Mouse (Mus musculus) midbrain, postnatal 0 days (tissue): Measurements from ENCODE around the gene Mapkap1. TPM values are rescaled to one million over a fixed set of nuclear protein-coding genes. Genes with fewer than 3 reads are reported as not detected.

Source experiments
- ATAC-seq: fragments of 200-750 bp; cut with Nextera tagmentation; 2 replicates; pipeline ENCODE4 v1.8.0; 2017; ENCODE audit warnings: moderate number of reproducible peaks, mild to moderate bottlenecking, moderate TSS enrichment, moderate library complexity; ENCODE audit not compliant: low FRiP score
- DNase-seq: peaks from one replicate; pipeline ENCODE4 v3.0.0-alpha.2; 2015; ENCODE audit warnings: low spot score
- H3K27ac ChIP-seq: fragments of 300-500 bp; sonication (generic); 2 replicates; pipeline ENCODE4 v1.5.1; 2014; ENCODE audit warnings: low read depth, mild to moderate bottlenecking, low read length, mixed read lengths
- H3K27me3 ChIP-seq: fragments of 300-500 bp; sonication (generic); 2 replicates; pipeline ENCODE4 v1.6.1; 2014; ENCODE audit warnings: low read length, control low read depth, mixed read lengths; ENCODE audit not compliant: insufficient read depth
- H3K36me3 ChIP-seq: fragments of 300-500 bp; sonication (generic); 2 replicates; pipeline ENCODE4 v1.6.1; 2014; ENCODE audit warnings: low read length, control low read depth, mixed read lengths; ENCODE audit not compliant: insufficient read depth
- H3K4me1 ChIP-seq: fragments of 300-500 bp; sonication (generic); 2 replicates; pipeline ENCODE4 v1.6.1; 2014; ENCODE audit warnings: mild to moderate bottlenecking, control low read depth, antibody characterized with exemption, low read length, mixed read lengths; ENCODE audit not compliant: insufficient read depth
- H3K4me2 ChIP-seq: fragments of 300-500 bp; sonication (generic); 2 replicates; pipeline ENCODE4 v1.6.1; 2014; ENCODE audit warnings: low read depth, mild to moderate bottlenecking, low read length, mixed read lengths; ENCODE audit not compliant: poor library complexity, severe bottlenecking
- H3K4me3 ChIP-seq: fragments of 300-500 bp; sonication (generic); 2 replicates; pipeline ENCODE4 v1.5.1; 2014; ENCODE audit warnings: low read depth, mild to moderate bottlenecking, low read length, moderate library complexity
- H3K9ac ChIP-seq: fragments of 300-500 bp; sonication (generic); replicated peaks from 2 replicates; pipeline ENCODE4 v1.6.1; 2014; ENCODE audit warnings: mild to moderate bottlenecking, low read length, moderate library complexity, mixed read lengths; ENCODE audit not compliant: poor library complexity, severe bottlenecking
- H3K9me3 ChIP-seq: fragments of 300-500 bp; sonication (generic); 2 replicates; pipeline ENCODE4 v1.6.1; 2016; ENCODE audit warnings: low read length, control low read depth
- CTCF ChIP-seq: IDR thresholded peaks from 2 replicates; pipeline ENCODE4 v1.5.1; 2016; ENCODE audit warnings: antibody characterized with exemption, mild to moderate bottlenecking
- WGBS: fragments of 180-500 bp; shearing (Covaris S2); extraction: QIAGEN DNeasy Blood & Tissue Kit; methylation state at CpG from one replicate; pipeline ENCODE4 v1.1.7; 2014; 5-methylcytosine and 5-hydroxymethylcytosine counted together
- polyA plus RNA-seq: library from polyadenylated mRNA; unstranded; fragments of >200 nt; fragmentation: Nextera tagmentation; extraction: Ambion mirVana; gene quantifications from 2 replicates; pipeline ENCODE4 v1.2.1, GENCODE M21; 2015
- total RNA-seq: library from RNA; depleted of rRNA; stranded (reverse); fragments of >200 nt; gene quantifications from 2 replicates; pipeline ENCODE4 v1.2.3, GENCODE M21; 2014

Mapkap1 gene
- total and polyA plus RNA-seq, 2 experiments from 2014 or later: 83.0 to 101 TPM

DNA sequence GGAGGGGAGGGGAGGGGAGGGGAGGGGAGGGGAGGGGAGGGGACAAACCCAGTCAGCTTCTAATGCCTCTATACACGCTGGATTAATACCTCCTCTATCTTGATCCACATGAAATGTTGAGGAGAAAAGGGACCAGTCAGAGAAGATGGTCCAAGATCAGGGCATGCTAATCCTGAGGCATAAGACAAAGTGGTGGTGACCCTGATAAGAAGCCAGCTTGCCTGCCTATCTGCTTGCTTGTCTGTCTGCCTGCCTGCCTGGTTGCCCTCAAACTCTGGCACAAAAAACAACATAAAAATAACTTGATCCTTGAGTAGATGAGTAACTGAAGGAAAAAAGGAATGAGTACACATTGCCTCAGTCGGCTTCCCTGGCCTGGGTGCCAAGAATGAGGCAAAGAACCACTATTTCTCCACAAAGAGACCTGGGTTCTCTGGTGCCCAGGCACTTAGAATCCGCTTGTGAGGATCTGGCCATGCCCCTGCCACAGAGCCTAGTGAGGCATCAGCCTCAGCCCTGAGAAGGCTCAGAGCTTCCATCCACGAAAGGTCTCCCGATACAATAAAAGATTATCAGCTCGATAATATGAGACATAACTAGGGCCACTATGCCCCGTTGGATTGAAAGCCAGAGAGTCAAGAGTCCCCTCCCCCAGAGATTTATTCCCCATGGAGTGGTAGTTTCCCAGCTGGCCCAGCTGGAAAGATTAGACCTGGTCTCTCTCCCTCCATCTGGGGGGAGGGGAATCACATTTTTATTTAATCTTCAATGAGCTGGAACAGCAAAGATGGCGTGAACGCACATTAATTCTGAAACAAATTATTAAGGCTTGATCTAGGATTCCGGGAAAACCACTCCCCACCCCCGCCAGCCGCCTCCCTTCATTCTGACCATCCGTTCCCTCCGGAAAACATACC, 228.9 kb downstream of the Mapkap1 start:
- no peaks in the 10 kb centered on the region for H3K27me3 ChIP-seq
- no peak overlapping the region for H3K9ac ChIP-seq
- no peaks in the 10 kb centered on the region for H3K9me3 ChIP-seq
- no peaks in the 10 kb centered on the region for H3K36me3 ChIP-seq
- H3K4me2 ChIP-seq: no peak overlapping the region
- no peaks in the 10 kb centered on the region for H3K4me1 ChIP-seq
- ATAC-seq: no peak
- H3K27ac ChIP-seq: no peak overlapping the region
- DNase-seq: no peak
- TF ChIP-seq CTCF: no peak
- 69% methylated on average over 14 of the region's 14 CpGs for WGBS
- H3K4me3 ChIP-seq: no peak overlapping the region

DNA sequence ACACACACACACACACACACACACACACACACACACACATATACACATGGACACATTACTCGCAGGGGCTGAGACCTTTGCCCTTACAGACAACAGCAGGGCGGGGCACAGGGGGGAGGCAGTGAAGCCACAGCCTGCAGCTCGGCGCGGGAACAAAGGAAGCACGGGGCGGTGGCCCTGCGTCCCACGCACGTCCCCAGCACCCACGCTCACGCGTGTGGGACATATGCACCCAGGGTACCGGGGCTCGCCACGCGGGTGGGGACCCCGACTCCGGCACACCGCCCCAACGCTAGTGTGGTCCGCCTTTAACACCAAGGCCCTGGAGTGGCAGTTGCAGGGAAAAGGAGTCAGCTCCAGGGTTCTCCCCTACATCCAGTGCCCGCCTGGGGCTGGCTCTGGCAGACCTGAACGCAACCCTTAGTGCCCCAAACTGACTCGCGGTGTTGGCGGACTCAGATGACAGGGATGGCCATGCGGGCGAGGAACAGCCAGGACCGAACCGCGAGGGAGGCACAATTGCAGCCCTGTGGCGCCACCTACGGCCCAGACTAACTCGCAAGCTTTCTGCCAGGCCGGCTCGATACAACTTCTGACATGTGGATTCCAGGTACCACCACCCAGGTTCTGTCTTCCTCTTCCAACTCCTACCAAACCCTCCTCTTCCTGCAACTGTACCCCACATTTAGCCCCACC, 232.5 kb downstream of the Mapkap1 start:
- peak; percentile 94 for DNase-seq
- peak; percentile 90 for TF ChIP-seq CTCF
- Histone ChIP-seq H3K9me3 (no peaks in the 10 kb centered on the region), H3K27ac (no peak overlapping the region), H3K4me3 (peak overlapping the region; percentile 39), H3K27me3 (no peaks in the 10 kb centered on the region), H3K9ac (peak overlapping the region; percentile 68), H3K36me3 (no peaks in the 10 kb centered on the region), H3K4me2 (peak overlapping the region; percentile 90), H3K4me1 (no peaks in the 10 kb centered on the region)
- ATAC-seq: peak; percentile 78
- 9% methylated on average over 37 of the region's 37 CpGs for WGBS

DNA sequence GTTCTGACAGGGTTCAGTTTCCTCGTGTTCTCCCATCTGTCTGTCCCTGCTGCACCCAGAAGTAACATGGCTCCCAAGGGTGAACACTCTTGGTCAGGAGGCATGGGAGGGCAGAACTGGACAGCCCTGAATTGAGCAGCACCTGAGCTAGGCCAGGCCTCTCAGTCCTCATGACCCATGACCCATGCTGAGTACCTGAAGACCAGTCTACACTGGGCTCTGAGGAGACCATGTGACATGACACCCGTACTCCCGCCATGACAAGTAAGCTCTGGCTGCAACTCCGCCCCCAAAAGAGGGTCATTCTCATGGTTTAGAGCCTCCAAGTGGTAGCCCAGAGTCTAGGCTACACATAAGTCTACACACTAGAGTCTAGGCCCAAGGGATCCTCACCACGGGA, 233.2 kb downstream of the Mapkap1 start:
- TF ChIP-seq CTCF: no peak
- H3K4me2 ChIP-seq: no peak overlapping the region
- DNase-seq (no peak), ATAC-seq (0 out of 2 replicates have a peak, but pooled peaks have one; percentile 8)
- H3K4me1 ChIP-seq: no peaks in the 10 kb centered on the region
- no peaks in the 10 kb centered on the region for H3K9me3 ChIP-seq
- no peak overlapping the region for H3K27ac ChIP-seq
- H3K36me3 ChIP-seq: no peaks in the 10 kb centered on the region
- H3K27me3 ChIP-seq: no peaks in the 10 kb centered on the region
- WGBS: 65% methylated on average over 5 of the region's 5 CpGs
- no peak overlapping the region for H3K9ac ChIP-seq
- no peak overlapping the region for H3K4me3 ChIP-seq

DNA sequence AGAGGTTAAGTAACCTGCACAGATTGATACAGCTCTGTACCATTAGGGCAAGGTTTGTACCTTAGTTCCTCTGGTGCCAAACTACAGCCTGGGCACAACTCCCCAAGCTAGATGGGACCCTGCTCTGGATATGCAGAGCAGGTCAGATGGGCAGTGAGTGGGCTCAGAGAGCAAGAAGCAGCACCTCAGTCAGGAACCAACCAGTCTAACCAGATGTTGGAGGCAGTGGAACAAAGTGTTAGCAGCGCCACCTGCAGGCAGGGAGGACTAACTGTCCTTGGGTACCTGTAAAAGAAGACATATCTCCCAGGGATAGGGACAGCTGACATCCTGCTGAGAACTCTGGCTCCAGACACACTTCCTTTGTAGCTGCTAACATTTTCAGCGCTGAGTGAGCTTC, 235.8 kb downstream of the Mapkap1 start:
- Histone ChIP-seq H3K4me1 (peaks cover 3% of the 10 kb centered on the region; the same call in 1 of the 2 replicates), H3K27ac (no peak overlapping the region), H3K9ac (no peak overlapping the region), H3K9me3 (no peaks in the 10 kb centered on the region), H3K36me3 (no peaks in the 10 kb centered on the region), H3K27me3 (no peaks in the 10 kb centered on the region), H3K4me3 (no peak overlapping the region), H3K4me2 (no peak overlapping the region)
- 29% methylated on average over 2 of the region's 2 CpGs for WGBS
- DNase-seq: no peak
- peak; percentile 62 for TF ChIP-seq CTCF
- no peak for ATAC-seq

DNA sequence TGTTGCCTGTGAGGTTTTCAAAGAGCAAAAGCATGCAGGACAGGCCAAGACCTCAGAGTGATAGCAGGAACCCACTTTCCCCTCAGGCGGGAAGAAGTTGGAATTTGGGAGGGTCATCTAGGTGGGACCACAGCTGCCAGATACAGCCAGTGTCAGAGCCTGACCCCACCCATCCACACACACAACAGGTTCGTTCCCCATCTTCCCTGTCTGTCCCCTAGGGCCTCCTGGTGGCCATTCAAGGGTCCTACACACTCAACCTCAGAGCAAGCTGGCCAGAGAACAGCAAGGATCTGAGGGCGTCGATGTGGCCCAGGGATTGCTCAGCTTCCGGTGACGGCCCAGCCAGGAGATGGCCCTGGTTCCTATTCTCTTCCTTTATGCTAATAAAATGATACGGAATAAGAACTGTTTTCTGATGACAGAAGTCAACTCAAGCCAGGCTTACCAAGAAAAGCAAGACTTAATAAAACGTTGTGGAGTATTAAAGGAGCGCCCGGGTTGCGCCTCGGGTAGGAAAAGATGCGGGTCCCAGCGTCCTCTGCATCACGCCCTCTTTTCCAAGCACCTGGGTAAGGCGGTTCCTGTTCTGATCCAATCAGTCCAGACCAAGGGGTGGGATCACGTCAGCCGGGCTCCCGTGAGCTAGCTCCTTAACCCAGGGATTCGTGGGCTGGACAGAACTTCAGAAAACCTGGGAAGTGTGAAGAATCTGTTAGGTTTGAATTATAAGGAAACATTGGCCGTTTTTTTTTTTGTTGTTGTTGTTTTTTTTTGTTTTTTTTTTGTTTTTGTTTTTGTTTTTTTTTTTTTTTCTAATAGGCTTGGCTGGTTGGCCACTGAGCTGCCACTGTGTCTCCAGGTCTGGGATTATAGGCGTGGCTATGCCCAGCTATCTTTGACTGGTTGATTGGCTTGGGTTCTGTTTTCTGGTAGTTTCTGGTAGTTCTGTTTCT, 238.3 kb downstream of the Mapkap1 start:
- H3K27me3 ChIP-seq: no peaks in the 10 kb centered on the region
- peak; percentile 68 for TF ChIP-seq CTCF
- DNase-seq: no peak

More for the DNA sequence above, 238.3 kb downstream of the Mapkap1 start:
- no peak overlapping the region for H3K4me2 ChIP-seq
- no peak overlapping the region for H3K9ac ChIP-seq
- H3K4me1 ChIP-seq: peaks cover 3% of the 10 kb centered on the region; the same call in 1 of the 2 replicates
- no peaks in the 10 kb centered on the region for H3K36me3 ChIP-seq
- H3K27ac ChIP-seq: no peak overlapping the region
- no peak overlapping the region for H3K4me3 ChIP-seq
- no peaks in the 10 kb centered on the region for H3K9me3 ChIP-seq
- WGBS: 38% methylated on average over 22 of the region's 22 CpGs
- no peak for ATAC-seq
